Mouse (Mus musculus): ENCODE results near the gene Cabin1.

Gene Cabin1

GRCm38 (mm10) chr10:75763682-75764518 lies at the start of gene Cabin1:
Gene Cabin1 (minus strand): TSS chr10:75764341.
- peak; percentile 91 to 94 for DNase-seq (ENCODE audit: low read depth in 1 of 2, low spot score in 2 of 2)

GRCm38 (mm10) chr10:75804217-75804616 lies 40.1 kb upstream of the Cabin1 start:
- no peak for DNase-seq (ENCODE audit: low read depth in 1 of 2, low spot score in 2 of 2)

- DNase-seq (ENCODE audit: low read depth in 1 of 2, low spot score in 2 of 2): no peak
Observed at GRCm38 (mm10) chr10:75798176-75798696, 34.1 kb upstream of the Cabin1 start, which contains the start of gene Gstt1. Gene Gstt1 (minus strand): TSS chr10:75798584.

- DNase-seq (ENCODE audit: low read depth in 1 of 2, low spot score in 2 of 2): no peak
Observed at GRCm38 (mm10) chr10:75797619-75798175, 33.6 kb upstream of the Cabin1 start.

GRCm38 (mm10) chr10:75796731-75797516 lies 32.8 kb upstream of the Cabin1 start:
- no peak for DNase-seq (ENCODE audit: low read depth in 1 of 2, low spot score in 2 of 2)

- DNase-seq (ENCODE audit: low read depth in 1 of 2, low spot score in 2 of 2): no peak
Observed at GRCm38 (mm10) chr10:75794880-75795279, 30.7 kb upstream of the Cabin1 start.

- DNase-seq (ENCODE audit: low read depth in 1 of 2, low spot score in 2 of 2): no peak
Observed at GRCm38 (mm10) chr10:75790773-75791172, 26.6 kb upstream of the Cabin1 start.

GRCm38 (mm10) chr10:75789841-75790240 lies 25.7 kb upstream of the Cabin1 start:
- DNase-seq (ENCODE audit: low read depth in 1 of 2, low spot score in 2 of 2): no peak

GRCm38 (mm10) chr10:75789081-75789735 lies 25.1 kb upstream of the Cabin1 start:
- DNase-seq (ENCODE audit: low read depth in 1 of 2, low spot score in 2 of 2): no peak

GRCm38 (mm10) chr10:75788277-75788676 lies 24.1 kb upstream of the Cabin1 start:
- no peak for DNase-seq (ENCODE audit: low read depth in 1 of 2, low spot score in 2 of 2)

GRCm38 (mm10) chr10:75785442-75785841 lies 21.3 kb upstream of the Cabin1 start:
- DNase-seq (ENCODE audit: low read depth in 1 of 2, low spot score in 2 of 2): no peak

- peak in 1 of 2 experiments; percentile 7 for DNase-seq (ENCODE audit: low read depth in 1 of 2, low spot score in 2 of 2)
Observed at GRCm38 (mm10) chr10:75780769-75781578, 16.8 kb upstream of the Cabin1 start, which contains the start of the genes Gm20441 and Gstt3. Gene Gm20441 (minus strand): TSS chr10:75780954. Gene Gstt3 (minus strand): TSS chr10:75781414.

- DNase-seq (ENCODE audit: low read depth in 1 of 2, low spot score in 2 of 2): no peak
Observed at GRCm38 (mm10) chr10:75779206-75780174, 15.3 kb upstream of the Cabin1 start.

- no peak for DNase-seq (ENCODE audit: low read depth in 1 of 2, low spot score in 2 of 2)
Observed at GRCm38 (mm10) chr10:75777885-75778284, 13.7 kb upstream of the Cabin1 start.

- DNase-seq (ENCODE audit: low read depth in 1 of 2, low spot score in 2 of 2): no peak
Observed at GRCm38 (mm10) chr10:75776562-75776961, 12.4 kb upstream of the Cabin1 start.

GRCm38 (mm10) chr10:75774587-75774986 lies 10.4 kb upstream of the Cabin1 start:
- no peak for DNase-seq (ENCODE audit: low read depth in 1 of 2, low spot score in 2 of 2)

GRCm38 (mm10) chr10:75774102-75774501 lies 10.0 kb upstream of the Cabin1 start:
- DNase-seq (ENCODE audit: low read depth in 1 of 2, low spot score in 2 of 2): no peak

GRCm38 (mm10) chr10:75772795-75773664 lies 8.9 kb upstream of the Cabin1 start, which contains the start of gene Ddt:
Gene Ddt (minus strand): TSS chr10:75773414.
- DNase-seq (ENCODE audit: low read depth in 1 of 2, low spot score in 2 of 2): peak in 1 of 2 experiments; percentile 52

Measured in monocyte, adult 2 months (primary cell).